Mouse (Mus musculus) testis, adult 2 months (tissue): ENCODE results near the gene Grip1.

Experiments
- CTCF ChIP-seq: fragments of 200-500 bp; IDR thresholded peaks from 2 replicates; pipeline ENCODE4 v1.5.1; 2012; ENCODE audit warnings: low read depth, mild to moderate bottlenecking, inconsistent platforms, low read length, moderate library complexity; ENCODE audit not compliant: control insufficient read depth, insufficient read depth, insufficient replicate concordance
- POLR2A ChIP-seq: fragments of 200-500 bp; IDR thresholded peaks from 2 replicates; pipeline ENCODE4 v1.6.1; 2012; ENCODE audit warnings: low read depth, mild to moderate bottlenecking, inconsistent platforms, low read length, moderate library complexity; ENCODE audit not compliant: control insufficient read depth

- no peak for TF ChIP-seq CTCF
- no peak for TF ChIP-seq POLR2A
These were observed 187.4 kb downstream of the Grip1 start for GRCm38 (mm10) chr10:119641011-119641410.
